In the genomic region with DNA sequence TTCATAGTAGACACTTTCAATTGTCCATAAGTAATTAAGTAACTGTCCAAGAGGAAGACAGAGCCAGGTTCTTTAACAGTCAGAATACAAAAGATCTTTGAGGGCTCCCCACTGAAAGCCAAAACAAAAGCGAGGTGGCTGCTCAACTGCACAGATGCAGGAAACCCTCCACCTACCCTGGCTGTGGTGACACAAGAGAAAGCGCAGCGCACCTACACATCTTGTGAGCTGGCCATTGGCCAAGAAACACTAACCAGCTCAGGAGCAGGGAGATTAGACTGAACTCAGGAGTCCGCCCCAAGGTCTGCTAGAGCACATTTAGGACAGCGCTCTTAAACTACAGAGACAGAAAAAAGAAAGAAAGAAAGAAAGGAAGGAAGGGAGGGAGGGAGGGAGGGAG, we compare ENCODE assay signal across 8 mouse cellular contexts.
DNase-seq lines count a peak whose midpoint lies in the region; ATAC-seq lines count a peak whose summit lies in the region.

No protein-coding gene starts in this region.

- H3K4me2 ChIP-seq in midbrain, embryonic 14.5 days (ENCODE audit: low read length) = no peak overlapping the region

- no peaks in the 10 kb centered on the region for H3K9me3 ChIP-seq in heart, embryonic 10.5 days
- no peaks in the 10 kb centered on the region for H3K9me3 ChIP-seq in midbrain, embryonic 14.5 days (ENCODE audit: control insufficient read depth, low read length)

- peak overlapping the region; percentile 73 for H3K27ac ChIP-seq in heart, embryonic 10.5 days
- no peak overlapping the region for H3K27ac ChIP-seq in midbrain, embryonic 14.5 days (replicated peaks; ENCODE audit: low read depth, low read length)

- no peaks in the 10 kb centered on the region for H3K27me3 ChIP-seq in heart, embryonic 10.5 days (ENCODE audit: insufficient read depth, poor library complexity, severe bottlenecking)
- H3K27me3 ChIP-seq in midbrain, embryonic 14.5 days (ENCODE audit: control insufficient read depth, insufficient read depth, low read length) = no peaks in the 10 kb centered on the region

- H3K4me3 ChIP-seq in heart, embryonic 10.5 days = no peak overlapping the region
- no peak overlapping the region for H3K4me3 ChIP-seq in midbrain, embryonic 14.5 days (replicated peaks; ENCODE audit: low read depth, low read length)

- no peak overlapping the region for H3K9ac ChIP-seq in midbrain, embryonic 14.5 days (replicated peaks; ENCODE audit: low read length)

- no peak for ATAC-seq in midbrain, embryonic 14.5 days (ENCODE audit: low FRiP score, low TSS enrichment)

- H3K4me1 ChIP-seq in heart, embryonic 10.5 days = peaks cover 45% of the 10 kb centered on the region
- no peaks in the 10 kb centered on the region for H3K4me1 ChIP-seq in midbrain, embryonic 14.5 days (ENCODE audit: control insufficient read depth, insufficient read depth, low read length)

- no peaks in the 10 kb centered on the region for H3K36me3 ChIP-seq in heart, embryonic 10.5 days
- H3K36me3 ChIP-seq in midbrain, embryonic 14.5 days (ENCODE audit: control insufficient read depth, insufficient read depth, low read length) = no peaks in the 10 kb centered on the region

- intact Hi-C loops in left cerebral cortex, postnatal 14 days (cut with DNase I) = no loop called here

- DNase-seq in ovary, postnatal 36 days (ENCODE audit: low spot score) = peak; percentile 36
- no peak for DNase-seq in ovary, postnatal 14 days (ENCODE audit: low spot score)
- DNase-seq in heart, embryonic 10.5 days (ENCODE audit: low spot score) = peak; percentile 88
- peak; percentile 74 to 78 for DNase-seq in kidney, postnatal 36 days
- DNase-seq in thymus, postnatal 25 days = peak; percentile 30
- DNase-seq in left cerebral cortex, postnatal 14 days (ENCODE audit: low spot score in 2 of 2) = no peak
- no peak for DNase-seq in c-Kit-positive CD71-positive TER-119-positive erythroid progenitor cells, embryonic 14.5 days (ENCODE audit: low spot score)
- no peak for DNase-seq in midbrain, embryonic 14.5 days

- 19% methylated on average over 5 of the region's 5 CpGs for WGBS in heart, embryonic 10.5 days
- 45% methylated on average over 5 of the region's 5 CpGs for WGBS in midbrain, embryonic 14.5 days

Comparison
In these comparisons a context has a peak if more than half of its experiments do, and no peak if none do; other contexts are left out.
1. DNase-seq: peak in ovary, postnatal 36 days (single experiment), heart, embryonic 10.5 days (single experiment), kidney, postnatal 36 days (2 of 2) and thymus, postnatal 25 days (single experiment); none in ovary, postnatal 14 days (single experiment), left cerebral cortex, postnatal 14 days (0 of 2), c-Kit-positive CD71-positive TER-119-positive erythroid progenitor cells, embryonic 14.5 days (single experiment) and midbrain, embryonic 14.5 days (single experiment).